Mouse (Mus musculus) stomach, embryonic 14.5 days (tissue): Measurements from ENCODE around the gene Irs3. TPM values are rescaled to one million over a fixed set of nuclear protein-coding genes. Genes with fewer than 3 reads are reported as not detected.

Experiments
- ATAC-seq: fragments of 200-750 bp; cut with Nextera tagmentation; 2 replicates; pipeline ENCODE4 v1.8.0; 2017; ENCODE audit warnings: low read depth, moderate TSS enrichment; ENCODE audit not compliant: insufficient number of reproducible peaks, insufficient read depth, low FRiP score
- H3K27ac ChIP-seq: fragments of 300-500 bp; sonication (generic); 2 replicates; pipeline ENCODE4 v1.5.1; 2014; ENCODE audit warnings: mild to moderate bottlenecking, low read length, moderate library complexity, mixed read lengths
- H3K27me3 ChIP-seq: fragments of 300-500 bp; sonication (generic); 2 replicates; pipeline ENCODE4 v1.6.1; 2014; ENCODE audit warnings: low read length, control low read depth, mixed read lengths; ENCODE audit not compliant: control insufficient read depth, insufficient read depth
- H3K36me3 ChIP-seq: fragments of 300-500 bp; sonication (generic); 2 replicates; pipeline ENCODE4 v1.6.1; 2014; ENCODE audit warnings: mild to moderate bottlenecking, control low read depth, low read length, moderate library complexity, mixed read lengths; ENCODE audit not compliant: control insufficient read depth, insufficient read depth
- H3K4me1 ChIP-seq: fragments of 300-500 bp; sonication (generic); 2 replicates; pipeline ENCODE4 v1.6.1; 2014; ENCODE audit warnings: low read length, control low read depth, mixed read lengths; ENCODE audit not compliant: control insufficient read depth, insufficient read depth
- H3K4me2 ChIP-seq: fragments of 300-500 bp; sonication (generic); replicated peaks from 2 replicates; pipeline ENCODE4 v1.6.1; 2014; ENCODE audit warnings: low read depth, low read length, control low read depth
- H3K4me3 ChIP-seq: fragments of 300-500 bp; sonication (generic); 2 replicates; pipeline ENCODE4 v1.5.1; 2014; ENCODE audit warnings: low read depth, low read length, control low read depth
- H3K9ac ChIP-seq: fragments of 300-500 bp; sonication (generic); replicated peaks from 2 replicates; pipeline ENCODE4 v1.6.1; 2014; ENCODE audit warnings: low read depth, mild to moderate bottlenecking, control low read depth, low read length, moderate library complexity, mixed read lengths
- H3K9me3 ChIP-seq: fragments of 300-500 bp; sonication (generic); 2 replicates; pipeline ENCODE4 v1.6.1; 2016; ENCODE audit warnings: low read depth, low read length, control low read depth; ENCODE audit not compliant: control insufficient read depth
- WGBS: fragments of 180-500 bp; shearing (Covaris S2); extraction: QIAGEN DNeasy Blood & Tissue Kit; methylation state at CpG from one replicate; pipeline ENCODE4 v1.1.7; 2014; 5-methylcytosine and 5-hydroxymethylcytosine counted together
- polyA plus RNA-seq: library from polyadenylated mRNA; unstranded; fragments of >200 nt; fragmentation: Nextera tagmentation; extraction: Ambion mirVana; gene quantifications from 2 replicates; pipeline ENCODE4 v1.2.1, GENCODE M21; 2014

Irs3 gene
- polyA plus RNA-seq, 1 experiment from 2014 or later: not detected

DNA sequence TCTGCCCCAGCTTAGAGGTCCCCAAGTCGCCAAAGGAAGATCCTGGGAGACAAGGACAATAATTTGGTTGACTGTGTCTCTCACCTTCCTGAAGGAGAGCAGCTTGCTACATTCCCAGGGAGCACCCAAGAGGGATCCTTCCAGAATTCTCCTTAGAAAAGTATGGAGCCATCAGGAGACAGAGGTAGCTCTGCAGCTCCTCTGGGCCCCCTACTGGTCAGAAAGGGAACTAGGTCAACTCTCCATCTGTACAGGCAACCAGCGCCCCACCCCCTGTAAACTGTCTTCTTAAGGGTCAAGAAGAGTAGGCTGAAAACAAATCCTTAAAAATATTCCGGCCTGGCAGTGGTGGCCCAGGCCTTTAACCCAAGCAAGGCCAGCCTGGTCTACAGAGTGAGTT, 7.0 kb upstream of the Irs3 start:
- Histone ChIP-seq H3K27me3 (no peaks in the 10 kb centered on the region), H3K27ac (no peak overlapping the region), H3K9me3 (no peaks in the 10 kb centered on the region), H3K4me3 (no peak overlapping the region), H3K4me2 (no peak overlapping the region), H3K9ac (no peak overlapping the region), H3K4me1 (peaks cover 15% of the 10 kb centered on the region), H3K36me3 (peaks cover 5% of the 10 kb centered on the region; the same call in 1 of the 2 replicates)
- ATAC-seq: no peak
- WGBS: 21% methylated on average over 3 of the region's 3 CpGs

- Histone ChIP-seq H3K36me3 (peaks cover 5% of the 10 kb centered on the region; the same call in 1 of the 2 replicates), H3K4me1 (peaks cover 18% of the 10 kb centered on the region), H3K9ac (no peak overlapping the region), H3K4me2 (peak overlapping the region; percentile 20; the same call in 1 of the 2 replicates), H3K9me3 (no peaks in the 10 kb centered on the region), H3K27ac (no peak overlapping the region), H3K27me3 (0 out of 2 replicates have a peak, but pooled peaks cover 4% of the 10 kb centered on the region), H3K4me3 (no peak overlapping the region)
- ATAC-seq: 0 out of 2 replicates have a peak, but pooled peaks have one; percentile 8
- 14% methylated on average over 18 of the region's 18 CpGs for WGBS
Observed at GRCm38 (mm10) chr5:137649669-137650571, 4.4 kb upstream of the Irs3 start.

DNA sequence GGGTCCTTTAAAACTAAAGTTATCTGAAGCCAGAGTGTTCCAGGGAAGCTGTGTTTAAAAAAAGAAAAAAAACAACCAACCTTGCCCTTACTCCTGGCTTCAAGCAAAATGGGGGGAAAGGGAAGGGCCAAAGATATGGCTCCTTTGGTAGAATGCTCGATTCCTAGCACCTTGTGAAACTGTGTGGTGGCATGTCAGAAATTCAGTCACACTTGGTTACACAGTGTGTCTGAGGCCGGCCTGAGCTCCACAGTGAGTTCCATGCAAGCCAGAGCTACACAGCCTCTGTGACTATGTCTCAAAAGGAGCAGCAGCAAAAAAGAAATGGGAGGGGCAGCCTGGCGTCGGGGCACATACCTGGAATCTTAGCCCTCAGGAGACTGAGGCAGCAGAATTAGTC, 3.7 kb upstream of the Irs3 start:
- Histone ChIP-seq H3K27me3 (0 out of 2 replicates have a peak, but pooled peaks cover 4% of the 10 kb centered on the region), H3K9ac (no peak overlapping the region), H3K27ac (no peak overlapping the region), H3K4me1 (peaks cover 18% of the 10 kb centered on the region), H3K9me3 (no peaks in the 10 kb centered on the region), H3K4me2 (no peak overlapping the region), H3K36me3 (peaks cover 5% of the 10 kb centered on the region; the same call in 1 of the 2 replicates), H3K4me3 (no peak overlapping the region)
- no peak for ATAC-seq
- 33% methylated on average over 4 of the region's 4 CpGs for WGBS

DNA sequence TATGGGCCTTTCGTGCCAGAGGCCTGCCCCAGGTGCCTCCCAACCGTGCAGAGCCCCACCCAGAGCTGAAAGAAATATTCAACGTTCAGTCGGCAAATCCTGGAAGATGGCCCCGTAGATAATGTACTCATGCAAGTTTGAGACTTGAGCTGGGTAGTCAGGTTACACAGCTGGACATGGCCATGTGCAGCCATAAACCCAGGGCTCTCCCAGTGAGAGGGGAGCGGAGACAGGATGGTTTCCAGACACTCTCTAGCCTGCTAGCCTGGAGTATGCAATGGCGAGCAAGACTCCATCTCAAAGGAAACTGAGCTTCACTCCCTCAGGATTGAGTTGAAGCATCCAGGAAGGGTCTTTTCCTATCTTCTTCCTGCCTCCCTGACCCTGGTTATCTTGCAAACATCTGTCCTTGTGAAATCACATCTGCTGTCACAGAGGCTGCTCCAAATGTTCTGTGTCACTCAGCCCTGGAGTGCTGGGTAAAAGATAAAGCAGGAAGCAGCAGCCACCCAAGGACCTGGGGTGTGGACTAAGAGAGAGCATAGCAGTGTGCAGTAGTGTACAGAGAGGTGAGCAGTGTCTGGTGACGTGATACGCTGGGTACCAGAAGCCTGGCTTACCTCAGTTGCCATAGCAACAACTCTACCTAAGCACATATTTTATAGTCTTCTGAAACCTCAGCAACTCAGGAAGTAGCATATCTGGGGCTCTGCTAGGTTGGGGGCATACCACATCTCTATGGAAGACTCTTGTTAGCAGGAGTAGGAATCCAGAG, 2.5 kb upstream of the Irs3 start:
- Histone ChIP-seq H3K4me2 (no peak overlapping the region), H3K4me1 (peaks cover 18% of the 10 kb centered on the region), H3K9me3 (no peaks in the 10 kb centered on the region), H3K4me3 (no peak overlapping the region), H3K36me3 (peaks cover 5% of the 10 kb centered on the region; the same call in 1 of the 2 replicates), H3K27ac (no peak overlapping the region), H3K9ac (no peak overlapping the region), H3K27me3 (peaks cover 8% of the 10 kb centered on the region; the same call in 1 of the 2 replicates)
- 43% methylated on average over 9 of the region's 9 CpGs for WGBS
- ATAC-seq: no peak

DNA sequence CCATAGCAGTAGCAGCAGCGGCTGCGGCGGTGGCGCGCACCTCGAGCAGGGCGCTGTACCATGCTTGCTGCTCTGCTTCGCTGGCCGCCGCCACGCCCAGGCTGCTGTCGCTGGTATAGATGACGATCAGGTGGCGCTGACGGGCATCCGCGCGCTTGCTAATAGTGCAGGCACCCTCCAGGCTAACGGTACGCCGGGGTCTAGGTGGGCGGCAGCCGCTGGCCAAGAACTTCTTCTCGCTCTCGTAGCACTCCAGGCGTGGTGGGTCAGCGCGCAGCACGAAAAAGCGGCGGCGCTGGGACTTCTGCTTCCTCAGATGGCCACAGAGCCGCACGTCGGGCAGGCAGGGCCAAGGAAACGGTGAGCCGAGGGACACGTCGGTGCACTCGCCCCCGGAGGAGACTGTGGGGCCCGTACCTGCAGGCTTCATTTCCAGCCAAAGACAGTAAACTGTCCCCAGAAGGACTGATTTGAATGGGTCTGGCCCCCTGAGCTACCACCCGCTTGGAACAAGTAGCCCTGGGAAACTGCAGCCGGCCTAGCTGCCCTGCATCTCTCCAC, 343 bp downstream of the Irs3 start:
- peak overlapping the region; percentile 14 for H3K4me3 ChIP-seq
- H3K27me3 ChIP-seq: peaks cover 8% of the 10 kb centered on the region; the same call in 1 of the 2 replicates
- H3K27ac ChIP-seq: no peak overlapping the region
- peak overlapping the region; percentile 45 for H3K4me2 ChIP-seq
- 5% methylated on average over 44 of the region's 44 CpGs for WGBS
- no peak overlapping the region for H3K9ac ChIP-seq
- H3K36me3 ChIP-seq: peaks cover 20% of the 10 kb centered on the region
- no peak for ATAC-seq
- peaks cover 17% of the 10 kb centered on the region for H3K4me1 ChIP-seq
- H3K9me3 ChIP-seq: no peaks in the 10 kb centered on the region

DNA sequence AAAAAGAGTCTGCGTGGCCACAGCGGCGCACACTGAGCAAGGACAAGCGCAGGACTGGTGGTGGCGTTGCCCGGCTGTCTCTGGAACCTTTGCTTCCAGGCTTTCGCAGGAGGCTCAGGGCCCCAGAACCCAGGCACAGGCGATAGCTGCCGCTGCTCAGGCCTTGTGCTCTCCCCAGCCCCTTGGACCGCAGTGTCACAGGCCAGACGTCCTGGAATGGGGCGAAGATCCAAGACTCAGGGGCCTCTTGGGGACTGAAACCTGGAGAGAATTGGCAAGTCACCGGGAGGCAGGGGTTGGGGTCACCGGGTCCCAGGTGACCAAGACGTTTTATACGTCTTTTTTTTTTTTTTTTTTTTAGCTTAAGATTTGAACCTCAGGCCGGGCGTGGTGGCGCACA, 1.0 kb downstream of the Irs3 start:
- H3K4me2 ChIP-seq: no peak overlapping the region
- no peak for ATAC-seq
- 50% methylated on average over 19 of the region's 19 CpGs for WGBS

DNA sequence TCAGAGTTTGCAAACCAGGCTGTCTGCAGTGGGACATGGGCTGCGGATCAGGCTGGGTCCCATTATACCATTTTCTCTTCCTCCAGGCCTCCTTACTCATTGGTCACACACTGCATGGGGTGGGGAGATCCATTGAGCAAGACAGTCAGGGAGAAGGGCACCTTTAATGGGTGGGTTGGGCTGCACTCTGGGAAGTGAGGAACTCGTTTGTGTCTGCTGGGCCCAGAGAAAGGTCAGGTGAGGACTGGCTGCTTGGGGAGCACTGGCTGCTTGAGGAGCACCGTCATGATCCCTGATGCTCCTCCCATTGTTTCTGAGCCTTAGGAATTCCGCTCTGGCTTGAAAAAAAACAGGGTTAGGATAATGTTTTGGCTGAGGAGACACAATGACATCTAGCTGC, 2.6 kb downstream of the Irs3 start:
- H3K4me3 ChIP-seq: no peak overlapping the region
- H3K27ac ChIP-seq: no peak overlapping the region
- H3K9ac ChIP-seq: no peak overlapping the region
- no peak for ATAC-seq
- H3K36me3 ChIP-seq: peaks cover 40% of the 10 kb centered on the region
- 39% methylated on average over 4 of the region's 4 CpGs for WGBS
- H3K4me2 ChIP-seq: no peak overlapping the region
- peaks cover 8% of the 10 kb centered on the region; the same call in 1 of the 2 replicates for H3K27me3 ChIP-seq
- no peaks in the 10 kb centered on the region for H3K9me3 ChIP-seq
- 0 out of 2 replicates have a peak, but pooled peaks cover 2% of the 10 kb centered on the region for H3K4me1 ChIP-seq

More for the DNA sequence above, 1.0 kb downstream of the Irs3 start:
- peaks cover 8% of the 10 kb centered on the region; the same call in 1 of the 2 replicates for H3K27me3 ChIP-seq
- H3K27ac ChIP-seq: no peak overlapping the region
- H3K4me3 ChIP-seq: no peak overlapping the region
- peaks cover 11% of the 10 kb centered on the region; the same call in 1 of the 2 replicates for H3K4me1 ChIP-seq
- H3K9me3 ChIP-seq: no peaks in the 10 kb centered on the region
- H3K36me3 ChIP-seq: peaks cover 24% of the 10 kb centered on the region
- H3K9ac ChIP-seq: no peak overlapping the region

- H3K36me3 ChIP-seq: peaks cover 59% of the 10 kb centered on the region
- ATAC-seq: no peak
- H3K9ac ChIP-seq: no peak within 1 kb of the TSS
- 85% methylated on average over 19 of the region's 19 CpGs for WGBS
- no peak within 1 kb of the TSS for H3K4me2 ChIP-seq
- no peaks in the 10 kb centered on the region for H3K9me3 ChIP-seq
- H3K4me1 ChIP-seq: 0 out of 2 replicates have a peak, but pooled peaks cover 2% of the 10 kb centered on the region
- no peak within 1 kb of the TSS for H3K4me3 ChIP-seq
- peaks cover 8% of the 10 kb centered on the region; the same call in 1 of the 2 replicates for H3K27me3 ChIP-seq
- no peak within 1 kb of the TSS for H3K27ac ChIP-seq
Observed at GRCm38 (mm10) chr5:137641054-137641453, 4.5 kb downstream of the Irs3 start, which contains the start of gene Sap25. Sap25 (plus strand) TSS chr5:137641334.
